Mouse (Mus musculus): ENCODE data around the gene Zc3h14. TPM values are rescaled to one million over a fixed set of nuclear protein-coding genes. Genes with fewer than 3 reads are reported as not detected.

The Zc3h14 gene
- 169 and 170 TPM in 2 replicates for polyA plus RNA-seq (2014; fragmentation: Nextera tagmentation; extraction: Ambion mirVana)

GRCm38 (mm10) chr12:98746746-98747379 is at the start of gene Zc3h14:
Gene Zc3h14 (plus strand): TSS chr12:98746964.
- DNase-seq (ENCODE audit: low spot score), result peak; percentile 97

DNA sequence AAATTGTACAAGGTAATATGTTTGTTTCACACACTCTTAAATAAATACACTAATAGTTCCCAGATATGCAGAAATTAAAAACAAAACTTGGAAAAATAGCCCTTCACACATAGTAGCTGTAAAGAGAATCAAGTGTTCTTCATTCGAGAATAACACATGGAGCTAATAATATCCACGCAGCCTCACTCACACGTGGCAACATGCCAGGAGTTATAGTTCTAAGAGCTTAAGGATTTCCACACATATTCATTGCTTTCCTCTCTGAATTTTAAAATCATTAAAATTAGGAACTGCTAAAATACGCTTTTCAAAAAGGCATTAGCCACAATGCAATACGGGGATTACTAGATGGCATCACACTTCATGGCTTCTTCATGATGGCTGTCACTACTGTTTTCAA is 49.6 kb upstream of the Zc3h14 start:
- Histone ChIP-seq H3K9me3 (ENCODE audit: control insufficient read depth, low read length) (no peaks in the 10 kb centered on the region), H3K9ac (ENCODE audit: low read length) (no peak overlapping the region), H3K4me3 (ENCODE audit: low read depth, low read length) (no peak overlapping the region), H3K4me2 (ENCODE audit: low read depth) (no peak overlapping the region), H3K4me1 (ENCODE audit: control insufficient read depth, insufficient read depth, low read length) (no peaks in the 10 kb centered on the region), H3K36me3 (ENCODE audit: control insufficient read depth, insufficient read depth, low read length) (no peaks in the 10 kb centered on the region; the same call in 1 of the 2 replicates), H3K27me3 (ENCODE audit: control insufficient read depth, insufficient read depth, low read length) (no peaks in the 10 kb centered on the region), H3K27ac (ENCODE audit: low read depth, low read length) (no peak overlapping the region)
- ATAC-seq (ENCODE audit: insufficient read depth, low FRiP score, low TSS enrichment) (no peak), DNase-seq (ENCODE audit: low spot score) (no peak)
- 89% methylated on average over 5 of the region's 5 CpGs for WGBS

More at GRCm38 (mm10) chr12:98746746-98747379, at the start of gene Zc3h14:
- peak; percentile 90 for ATAC-seq (ENCODE audit: insufficient read depth, low FRiP score, low TSS enrichment)
- Histone ChIP-seq H3K4me3 (ENCODE audit: low read depth, low read length) (peak within 1 kb of the TSS; percentile 87), H3K9me3 (ENCODE audit: control insufficient read depth, low read length) (no peaks in the 10 kb centered on the region), H3K4me1 (ENCODE audit: control insufficient read depth, insufficient read depth, low read length) (peaks cover 10% of the 10 kb centered on the region), H3K9ac (ENCODE audit: low read length) (peak within 1 kb of the TSS; percentile 93), H3K36me3 (ENCODE audit: control insufficient read depth, insufficient read depth, low read length) (peaks cover 3% of the 10 kb centered on the region; the same call in 1 of the 2 replicates), H3K27me3 (ENCODE audit: control insufficient read depth, insufficient read depth, low read length) (no peaks in the 10 kb centered on the region), H3K27ac (ENCODE audit: low read depth, low read length) (peak within 1 kb of the TSS; percentile 86), H3K4me2 (ENCODE audit: low read depth) (peak within 1 kb of the TSS; percentile 59)
- under 1% methylated on average over 70 of the region's 87 CpGs for WGBS

DNA sequence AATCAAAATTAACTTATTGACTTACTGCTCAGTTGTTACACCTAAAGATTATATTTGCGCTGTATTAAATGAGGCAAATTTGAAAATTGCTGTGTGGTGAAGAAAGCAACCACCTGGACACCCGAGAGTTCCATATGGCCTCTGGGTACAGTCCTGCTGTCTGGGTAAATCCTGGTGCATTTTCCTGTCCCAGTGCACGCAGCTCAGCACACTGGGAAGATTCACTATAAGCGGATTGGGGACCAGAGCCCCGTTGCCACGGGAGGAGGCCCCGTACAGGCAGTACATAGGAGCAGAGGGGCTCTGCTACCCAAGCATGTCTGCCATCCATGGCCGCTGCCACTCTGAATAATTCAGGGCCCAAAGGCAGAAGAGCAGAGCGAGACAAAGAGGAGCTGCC is 45.2 kb upstream of the Zc3h14 start:
- Histone ChIP-seq H3K27ac (ENCODE audit: low read depth, low read length) (no peak overlapping the region), H3K9me3 (ENCODE audit: control insufficient read depth, low read length) (no peaks in the 10 kb centered on the region), H3K4me3 (ENCODE audit: low read depth, low read length) (no peak overlapping the region), H3K4me2 (ENCODE audit: low read depth) (no peak overlapping the region), H3K27me3 (ENCODE audit: control insufficient read depth, insufficient read depth, low read length) (no peaks in the 10 kb centered on the region), H3K36me3 (ENCODE audit: control insufficient read depth, insufficient read depth, low read length) (peaks cover 2% of the 10 kb centered on the region; the same call in 1 of the 2 replicates), H3K4me1 (ENCODE audit: control insufficient read depth, insufficient read depth, low read length) (no peaks in the 10 kb centered on the region), H3K9ac (ENCODE audit: low read length) (no peak overlapping the region)
- 87% methylated on average over 9 of the region's 9 CpGs for WGBS
- no peak for DNase-seq (ENCODE audit: low spot score)
- no peak for ATAC-seq (ENCODE audit: insufficient read depth, low FRiP score, low TSS enrichment)

- WGBS, result 75% methylated on average over 2 of the region's 2 CpGs
- no peak overlapping the region for H3K9ac ChIP-seq (ENCODE audit: low read length)
- H3K4me2 ChIP-seq (ENCODE audit: low read depth), result no peak overlapping the region
- no peaks in the 10 kb centered on the region for H3K4me1 ChIP-seq (ENCODE audit: control insufficient read depth, insufficient read depth, low read length)
- H3K9me3 ChIP-seq (ENCODE audit: control insufficient read depth, low read length), result no peaks in the 10 kb centered on the region
- DNase-seq (ENCODE audit: low spot score) (no peak), ATAC-seq (ENCODE audit: insufficient read depth, low FRiP score, low TSS enrichment) (no peak)
- peaks cover 2% of the 10 kb centered on the region; the same call in 1 of the 2 replicates for H3K36me3 ChIP-seq (ENCODE audit: control insufficient read depth, insufficient read depth, low read length)
- no peak overlapping the region for H3K4me3 ChIP-seq (ENCODE audit: low read depth, low read length)
- no peak overlapping the region for H3K27ac ChIP-seq (ENCODE audit: low read depth, low read length)
- no peaks in the 10 kb centered on the region for H3K27me3 ChIP-seq (ENCODE audit: control insufficient read depth, insufficient read depth, low read length)
Observed at GRCm38 (mm10) chr12:98703554-98703953, 43.2 kb upstream of the Zc3h14 start.

GRCm38 (mm10) chr12:98703961-98704360 is 42.8 kb upstream of the Zc3h14 start:
- Histone ChIP-seq H3K9me3 (ENCODE audit: control insufficient read depth, low read length) (no peaks in the 10 kb centered on the region), H3K4me2 (ENCODE audit: low read depth) (no peak overlapping the region), H3K4me1 (ENCODE audit: control insufficient read depth, insufficient read depth, low read length) (no peaks in the 10 kb centered on the region), H3K4me3 (ENCODE audit: low read depth, low read length) (no peak overlapping the region), H3K36me3 (ENCODE audit: control insufficient read depth, insufficient read depth, low read length) (peaks cover 2% of the 10 kb centered on the region; the same call in 1 of the 2 replicates), H3K9ac (ENCODE audit: low read length) (no peak overlapping the region), H3K27me3 (ENCODE audit: control insufficient read depth, insufficient read depth, low read length) (no peaks in the 10 kb centered on the region), H3K27ac (ENCODE audit: low read depth, low read length) (no peak overlapping the region)
- no peak for DNase-seq (ENCODE audit: low spot score)
- 78% methylated on average over 10 of the region's 10 CpGs for WGBS
- no peak for ATAC-seq (ENCODE audit: insufficient read depth, low FRiP score, low TSS enrichment)

DNA sequence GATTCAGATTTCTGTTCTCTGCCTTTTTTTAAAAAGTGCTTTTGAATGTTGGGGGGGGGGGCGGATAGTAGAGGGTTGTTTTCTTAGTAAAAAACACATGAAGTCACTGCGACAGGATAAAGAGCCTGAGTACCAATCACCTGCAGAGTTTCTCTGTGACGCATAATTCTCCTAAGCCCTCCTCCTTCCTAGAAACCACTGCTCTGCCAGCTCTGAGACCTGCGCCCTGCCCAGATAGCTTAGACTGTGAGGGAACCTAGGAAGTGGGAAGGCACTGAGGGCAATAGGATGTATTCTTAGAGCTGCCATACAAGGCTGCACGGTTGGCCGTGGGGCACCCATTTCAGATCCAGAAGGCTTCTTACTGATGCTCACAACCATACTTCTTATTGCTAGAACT is 33.9 kb upstream of the Zc3h14 start:
- Histone ChIP-seq H3K4me1 (ENCODE audit: control insufficient read depth, insufficient read depth, low read length) (no peaks in the 10 kb centered on the region), H3K9me3 (ENCODE audit: control insufficient read depth, low read length) (no peaks in the 10 kb centered on the region), H3K9ac (ENCODE audit: low read length) (no peak overlapping the region), H3K27me3 (ENCODE audit: control insufficient read depth, insufficient read depth, low read length) (no peaks in the 10 kb centered on the region), H3K27ac (ENCODE audit: low read depth, low read length) (no peak overlapping the region), H3K4me3 (ENCODE audit: low read depth, low read length) (no peak overlapping the region), H3K4me2 (ENCODE audit: low read depth) (no peak overlapping the region), H3K36me3 (ENCODE audit: control insufficient read depth, insufficient read depth, low read length) (no peaks in the 10 kb centered on the region)
- ATAC-seq (ENCODE audit: insufficient read depth, low FRiP score, low TSS enrichment) (no peak), DNase-seq (ENCODE audit: low spot score) (no peak)
- WGBS, result 75% methylated on average over 6 of the region's 6 CpGs

DNA sequence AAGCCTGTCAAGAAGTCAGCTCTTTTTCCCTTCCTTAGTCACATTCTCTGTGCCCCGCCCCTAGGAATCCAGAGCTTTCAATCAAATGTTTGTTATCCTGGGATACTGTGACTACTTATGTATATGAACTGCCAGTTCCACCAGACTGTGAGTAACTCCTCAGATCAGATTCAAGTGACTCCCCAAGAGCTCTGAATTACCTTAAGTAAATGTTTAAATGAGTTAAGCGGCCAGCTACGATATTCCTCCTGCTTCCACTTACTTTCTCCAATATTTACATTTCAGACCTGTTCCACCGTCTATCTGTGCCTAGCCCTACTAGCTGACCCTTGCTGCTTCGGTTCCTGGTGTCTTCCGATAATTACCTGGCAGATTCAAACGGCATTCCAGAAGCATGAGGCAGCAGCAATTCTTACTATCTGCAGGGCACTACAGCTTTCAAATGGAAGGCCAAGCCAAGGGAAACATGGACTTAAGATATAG is 33.1 kb upstream of the Zc3h14 start:
- no peak overlapping the region for H3K4me2 ChIP-seq (ENCODE audit: low read depth)
- ATAC-seq (ENCODE audit: insufficient read depth, low FRiP score, low TSS enrichment), result no peak
- no peaks in the 10 kb centered on the region for H3K4me1 ChIP-seq (ENCODE audit: control insufficient read depth, insufficient read depth, low read length)
- 74% methylated on average over 7 of the region's 7 CpGs for WGBS
- H3K4me3 ChIP-seq (ENCODE audit: low read depth, low read length), result no peak overlapping the region
- H3K27ac ChIP-seq (ENCODE audit: low read depth, low read length), result no peak overlapping the region
- no peaks in the 10 kb centered on the region for H3K36me3 ChIP-seq (ENCODE audit: control insufficient read depth, insufficient read depth, low read length)
- no peaks in the 10 kb centered on the region for H3K9me3 ChIP-seq (ENCODE audit: control insufficient read depth, low read length)
- no peak for DNase-seq (ENCODE audit: low spot score)
- H3K27me3 ChIP-seq (ENCODE audit: control insufficient read depth, insufficient read depth, low read length), result no peaks in the 10 kb centered on the region
- no peak overlapping the region for H3K9ac ChIP-seq (ENCODE audit: low read length)

GRCm38 (mm10) chr12:98714757-98715156 is 32.0 kb upstream of the Zc3h14 start:
- WGBS, result 40% methylated on average over 11 of the region's 11 CpGs
- no peaks in the 10 kb centered on the region for H3K9me3 ChIP-seq (ENCODE audit: control insufficient read depth, low read length)
- no peaks in the 10 kb centered on the region for H3K36me3 ChIP-seq (ENCODE audit: control insufficient read depth, insufficient read depth, low read length)
- no peak overlapping the region for H3K4me2 ChIP-seq (ENCODE audit: low read depth)
- ATAC-seq (ENCODE audit: insufficient read depth, low FRiP score, low TSS enrichment), result no peak
- no peak overlapping the region for H3K27ac ChIP-seq (ENCODE audit: low read depth, low read length)
- H3K4me1 ChIP-seq (ENCODE audit: control insufficient read depth, insufficient read depth, low read length), result no peaks in the 10 kb centered on the region
- DNase-seq (ENCODE audit: low spot score), result no peak
- H3K4me3 ChIP-seq (ENCODE audit: low read depth, low read length), result no peak overlapping the region
- H3K9ac ChIP-seq (ENCODE audit: low read length), result no peak overlapping the region
- H3K27me3 ChIP-seq (ENCODE audit: control insufficient read depth, insufficient read depth, low read length), result no peaks in the 10 kb centered on the region

DNA sequence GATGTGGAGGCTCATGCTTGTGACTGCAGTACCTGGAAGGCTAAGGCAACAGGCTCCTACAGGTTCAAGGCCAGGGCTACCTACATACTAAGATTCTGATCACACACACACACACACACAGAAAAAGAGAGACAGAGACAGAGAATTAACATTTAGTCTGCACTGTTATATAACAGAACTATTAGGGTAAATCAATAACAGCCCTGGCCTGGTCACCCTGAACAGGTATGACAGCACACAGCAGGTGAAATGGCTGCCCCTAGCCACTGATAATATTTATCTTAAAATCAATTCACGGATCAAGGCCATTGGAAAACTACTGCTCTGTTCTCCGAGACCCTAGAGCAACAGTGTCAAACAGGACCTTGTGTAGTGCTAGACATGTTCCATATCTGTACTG is 30.6 kb upstream of the Zc3h14 start:
- H3K36me3 ChIP-seq (ENCODE audit: control insufficient read depth, insufficient read depth, low read length), result no peaks in the 10 kb centered on the region
- no peak overlapping the region for H3K27ac ChIP-seq (ENCODE audit: low read depth, low read length)
- H3K9me3 ChIP-seq (ENCODE audit: control insufficient read depth, low read length), result no peaks in the 10 kb centered on the region
- no peaks in the 10 kb centered on the region for H3K27me3 ChIP-seq (ENCODE audit: control insufficient read depth, insufficient read depth, low read length)
- H3K9ac ChIP-seq (ENCODE audit: low read length), result no peak overlapping the region
- no peak overlapping the region for H3K4me3 ChIP-seq (ENCODE audit: low read depth, low read length)
- DNase-seq (ENCODE audit: low spot score), result no peak
- WGBS, result 95% methylated on average over 2 of the region's 2 CpGs
- no peaks in the 10 kb centered on the region for H3K4me1 ChIP-seq (ENCODE audit: control insufficient read depth, insufficient read depth, low read length)
- ATAC-seq (ENCODE audit: insufficient read depth, low FRiP score, low TSS enrichment), result no peak
- H3K4me2 ChIP-seq (ENCODE audit: low read depth), result no peak overlapping the region
